Mouse (Mus musculus) liver, embryonic 11.5 days (tissue): ENCODE data around the gene Azi2. TPM values are rescaled to one million over a fixed set of nuclear protein-coding genes. Genes with fewer than 3 reads are reported as not detected.

Experiments
- ATAC-seq: fragments of 200-750 bp; cut with Nextera tagmentation; replicated peaks from 2 replicates; pipeline ENCODE4 v1.8.0; 2017; ENCODE audit warnings: moderate number of reproducible peaks, mild to moderate bottlenecking, moderate TSS enrichment, moderate library complexity; ENCODE audit not compliant: low FRiP score
- DNase-seq: peaks from one replicate; pipeline ENCODE4 v3.0.0-alpha.2; 2017; ENCODE audit warnings: low spot score
- H3K27ac ChIP-seq: fragments of 300-500 bp; sonication (generic); 2 replicates; pipeline ENCODE4 v1.5.1; 2014; ENCODE audit warnings: mild to moderate bottlenecking, low read depth, low read length, control low read depth
- H3K27me3 ChIP-seq: fragments of 300-500 bp; sonication (generic); replicated peaks from 2 replicates; pipeline ENCODE4 v1.6.1; 2014; ENCODE audit warnings: low read length, mixed read lengths; ENCODE audit not compliant: control insufficient read depth, insufficient read depth
- H3K36me3 ChIP-seq: fragments of 300-500 bp; sonication (generic); 2 replicates; pipeline ENCODE4 v1.6.1; 2014; ENCODE audit warnings: mild to moderate bottlenecking, low read length, moderate library complexity, mixed read lengths; ENCODE audit not compliant: control insufficient read depth, insufficient read depth
- H3K4me1 ChIP-seq: fragments of 300-500 bp; sonication (generic); replicated peaks from 2 replicates; pipeline ENCODE4 v1.6.1; 2014; ENCODE audit warnings: low read length, mixed read lengths; ENCODE audit not compliant: control insufficient read depth, insufficient read depth
- H3K4me2 ChIP-seq: fragments of 300-500 bp; sonication (generic); 2 replicates; pipeline ENCODE4 v1.6.1; 2014; ENCODE audit warnings: mild to moderate bottlenecking, control low read depth, moderate library complexity
- H3K4me3 ChIP-seq: fragments of 300-500 bp; sonication (generic); 2 replicates; pipeline ENCODE4 v1.5.1; 2014; ENCODE audit warnings: low read depth, low read length, control low read depth
- H3K9ac ChIP-seq: fragments of 300-500 bp; sonication (generic); 2 replicates; pipeline ENCODE4 v1.6.1; 2014; ENCODE audit warnings: low read depth, low read length, control low read depth
- H3K9me3 ChIP-seq: fragments of 300-500 bp; sonication (generic); 2 replicates; pipeline ENCODE4 v1.6.1; 2016; ENCODE audit warnings: low read length, inconsistent platforms, mixed read lengths; ENCODE audit not compliant: control insufficient read depth
- WGBS: fragments of 180-500 bp; shearing (Covaris S2); extraction: QIAGEN DNeasy Blood & Tissue Kit; methylation state at CpG from one replicate; pipeline ENCODE4 v1.1.7; 2014; 5-methylcytosine and 5-hydroxymethylcytosine counted together
- polyA plus RNA-seq: library from polyadenylated mRNA; unstranded; fragments of >200 nt; fragmentation: Nextera tagmentation; extraction: Ambion mirVana; gene quantifications from 2 replicates; pipeline ENCODE4 v1.2.1, GENCODE M21; 2014

Gene Azi2
- polyA plus RNA-seq, 1 experiment from 2014 or later, result 75.1 TPM

GRCm38 (mm10) chr9:118070442-118070841 is 30.1 kb downstream of the Azi2 start:
- H3K4me2 ChIP-seq, result no peak overlapping the region

GRCm38 (mm10) chr9:118071337-118071736 is 31.0 kb downstream of the Azi2 start:
- no peaks in the 10 kb centered on the region for H3K9me3 ChIP-seq
- DNase-seq (no peak), ATAC-seq (no peak; the same call in 1 of the 2 replicates)
- H3K36me3 ChIP-seq, result no peaks in the 10 kb centered on the region; the same call in 1 of the 2 replicates
- no peak overlapping the region for H3K27ac ChIP-seq
- H3K4me1 ChIP-seq, result peaks cover 11% of the 10 kb centered on the region
- no peaks in the 10 kb centered on the region for H3K27me3 ChIP-seq
- H3K9ac ChIP-seq, result no peak overlapping the region
- WGBS, result 78% methylated on average over 3 of the region's 3 CpGs
- no peak overlapping the region for H3K4me2 ChIP-seq
- no peak overlapping the region for H3K4me3 ChIP-seq

More at GRCm38 (mm10) chr9:118070442-118070841, 30.1 kb downstream of the Azi2 start:
- no peak for ATAC-seq
- Histone ChIP-seq H3K4me1 (peaks cover 11% of the 10 kb centered on the region), H3K9me3 (no peaks in the 10 kb centered on the region), H3K27ac (no peak overlapping the region), H3K27me3 (no peaks in the 10 kb centered on the region), H3K4me3 (no peak overlapping the region), H3K9ac (no peak overlapping the region), H3K36me3 (no peaks in the 10 kb centered on the region; the same call in 1 of the 2 replicates)
- 91% methylated on average over 6 of the region's 6 CpGs for WGBS
- DNase-seq, result no peak

GRCm38 (mm10) chr9:118072101-118072500 is 31.8 kb downstream of the Azi2 start:
- Histone ChIP-seq H3K4me1 (peaks cover 11% of the 10 kb centered on the region), H3K4me3 (no peak overlapping the region), H3K4me2 (peak overlapping the region; percentile 38), H3K27ac (no peak overlapping the region), H3K27me3 (no peaks in the 10 kb centered on the region), H3K36me3 (no peaks in the 10 kb centered on the region; the same call in 1 of the 2 replicates), H3K9ac (no peak overlapping the region), H3K9me3 (no peaks in the 10 kb centered on the region)
- DNase-seq, result no peak
- peak; percentile 91 for ATAC-seq
- 45% methylated on average over 5 of the region's 5 CpGs for WGBS

- H3K9me3 ChIP-seq, result no peaks in the 10 kb centered on the region
- ATAC-seq (no peak), DNase-seq (no peak)
- H3K4me2 ChIP-seq, result no peak overlapping the region
- no peak overlapping the region for H3K4me3 ChIP-seq
- H3K27me3 ChIP-seq, result no peaks in the 10 kb centered on the region
- H3K27ac ChIP-seq, result no peak overlapping the region
- H3K4me1 ChIP-seq, result peaks cover 11% of the 10 kb centered on the region
- WGBS, result 87% methylated on average over 3 of the region's 3 CpGs
- no peak overlapping the region for H3K9ac ChIP-seq
- no peaks in the 10 kb centered on the region for H3K36me3 ChIP-seq
These were observed 33.1 kb downstream of the Azi2 start for GRCm38 (mm10) chr9:118073358-118073757.

- no peak overlapping the region for H3K27ac ChIP-seq
- no peak for DNase-seq
These were observed 42.5 kb downstream of the Azi2 start for GRCm38 (mm10) chr9:118082575-118083431.

GRCm38 (mm10) chr9:118083834-118084233 is 43.5 kb downstream of the Azi2 start:
- WGBS, result 87% methylated on average over 4 of the region's 4 CpGs
- Histone ChIP-seq H3K9me3 (no peaks in the 10 kb centered on the region), H3K27ac (no peak overlapping the region), H3K4me3 (no peak overlapping the region), H3K4me1 (no peaks in the 10 kb centered on the region; the same call in 1 of the 2 replicates), H3K9ac (no peak overlapping the region), H3K27me3 (no peaks in the 10 kb centered on the region), H3K36me3 (no peaks in the 10 kb centered on the region), H3K4me2 (no peak overlapping the region)
- no peak for ATAC-seq
- DNase-seq, result no peak

More at GRCm38 (mm10) chr9:118082575-118083431, 42.5 kb downstream of the Azi2 start:
- Histone ChIP-seq H3K4me3 (peak overlapping the region; percentile 39), H3K9me3 (no peaks in the 10 kb centered on the region), H3K4me2 (peak overlapping the region; percentile 70), H3K27me3 (no peaks in the 10 kb centered on the region), H3K36me3 (no peaks in the 10 kb centered on the region), H3K4me1 (no peaks in the 10 kb centered on the region; the same call in 1 of the 2 replicates), H3K9ac (peak overlapping the region; percentile 55)
- peak; percentile 58 for ATAC-seq
- 32% methylated on average over 22 of the region's 22 CpGs for WGBS

- ATAC-seq (no peak), DNase-seq (no peak)
- H3K36me3 ChIP-seq, result no peaks in the 10 kb centered on the region; the same call in 1 of the 2 replicates
- H3K27me3 ChIP-seq, result no peaks in the 10 kb centered on the region
- no peak overlapping the region for H3K27ac ChIP-seq
- no peak overlapping the region for H3K9ac ChIP-seq
- no peak overlapping the region for H3K4me2 ChIP-seq
- H3K4me3 ChIP-seq, result no peak overlapping the region
- H3K9me3 ChIP-seq, result no peaks in the 10 kb centered on the region
- H3K4me1 ChIP-seq, result no peaks in the 10 kb centered on the region
- 56% methylated on average over 4 of the region's 4 CpGs for WGBS
These were observed 59.1 kb downstream of the Azi2 start for GRCm38 (mm10) chr9:118099395-118099794.

- Histone ChIP-seq H3K27ac (no peak overlapping the region), H3K4me3 (no peak overlapping the region), H3K9ac (no peak overlapping the region), H3K4me1 (no peaks in the 10 kb centered on the region), H3K4me2 (no peak overlapping the region), H3K27me3 (no peaks in the 10 kb centered on the region), H3K36me3 (no peaks in the 10 kb centered on the region), H3K9me3 (no peaks in the 10 kb centered on the region)
- 94% methylated on average over 2 of the region's 2 CpGs for WGBS
- ATAC-seq (no peak), DNase-seq (peak; percentile 7)
These were observed 60.2 kb downstream of the Azi2 start for GRCm38 (mm10) chr9:118100484-118100883.

- no peaks in the 10 kb centered on the region for H3K36me3 ChIP-seq
- 79% methylated on average over 2 of the region's 2 CpGs for WGBS
- DNase-seq, result no peak
These were observed 61.5 kb downstream of the Azi2 start for GRCm38 (mm10) chr9:118101802-118102201.

More at GRCm38 (mm10) chr9:118101802-118102201, 61.5 kb downstream of the Azi2 start:
- Histone ChIP-seq H3K9me3 (no peaks in the 10 kb centered on the region), H3K9ac (no peak overlapping the region), H3K27me3 (no peaks in the 10 kb centered on the region), H3K4me1 (no peaks in the 10 kb centered on the region), H3K27ac (no peak overlapping the region), H3K4me2 (no peak overlapping the region), H3K4me3 (no peak overlapping the region)
- ATAC-seq, result no peak
